ENCODE assay signal across 21 mouse cellular contexts in genomic region chr10:7874194-7874593, GRCm38 (mm10).
"Had no signal": no experiment of that assay in that cellular context is flagged by ENCODE, and none has a peak within 500 bp of the region (broad histone marks: within the 10 kb centered on the region; RNA-seq: fewer than 3 reads in every experiment).

No protein-coding gene starts in this region.

- DNase-seq: kidney, adult 11 months; kidney, adult 8-10 months; kidney, postnatal 10 days; kidney, postnatal 36 days; layer of hippocampus, postnatal 36 days; liver; lung, adult 18-20 months; right cerebral cortex, postnatal 4 days; thymus, adult 2 months; thymus, postnatal 14 days; thymus, postnatal 4 days had no signal

- H3K4me1 ChIP-seq: intestine, embryonic 15.5 days; kidney, embryonic 15.5 days; liver, embryonic 12.5 days; liver, embryonic 15.5 days; midbrain, embryonic 13.5 days had no signal

- H3K9me3 ChIP-seq: intestine, embryonic 15.5 days; kidney, embryonic 15.5 days; limb, embryonic 13.5 days; liver, embryonic 12.5 days; liver, embryonic 15.5 days had no signal

- H3K9ac ChIP-seq: intestine, embryonic 15.5 days; kidney, embryonic 15.5 days; limb, embryonic 13.5 days; liver, embryonic 12.5 days; liver, embryonic 15.5 days; midbrain, embryonic 13.5 days had no signal

- H3K27me3 ChIP-seq: intestine, embryonic 15.5 days; liver, embryonic 15.5 days had no signal

- ATAC-seq: intestine, embryonic 15.5 days; liver, embryonic 12.5 days; midbrain, embryonic 13.5 days; midbrain, embryonic 16.5 days had no signal

- H3K4me3 ChIP-seq: intestine, embryonic 15.5 days; kidney, embryonic 15.5 days; left cerebral cortex, adult 2 months; limb, embryonic 13.5 days; liver, embryonic 12.5 days; liver, embryonic 15.5 days; midbrain, embryonic 13.5 days had no signal

- H3K27ac ChIP-seq: intestine, embryonic 15.5 days; kidney, embryonic 15.5 days; left cerebral cortex, adult 2 months; limb, embryonic 13.5 days; liver, embryonic 12.5 days; liver, embryonic 15.5 days; macrophage; midbrain, embryonic 13.5 days; stomach, postnatal 0 days had no signal

- H3K36me3 ChIP-seq: intestine, embryonic 15.5 days; kidney, embryonic 15.5 days; limb, embryonic 13.5 days; liver, embryonic 12.5 days; liver, embryonic 15.5 days; midbrain, embryonic 13.5 days had no signal

- H3K4me2 ChIP-seq: intestine, embryonic 15.5 days; kidney, embryonic 15.5 days; limb, embryonic 13.5 days; liver, embryonic 12.5 days; liver, embryonic 15.5 days; midbrain, embryonic 13.5 days had no signal
